Mouse (Mus musculus): ENCODE measurements around the gene Slc16a13. TPM values are rescaled to one million over a fixed set of nuclear protein-coding genes. Genes with fewer than 3 reads are reported as not detected.
"Not testable (repeated sequence)": the region's sequence is repeated elsewhere in the genome, so short reads cannot be mapped to it uniquely, and the experiment has no call there.

Slc16a13 gene
- polyA plus RNA-seq, 1 experiment from 2014 or later, result 1.9 TPM

DNA sequence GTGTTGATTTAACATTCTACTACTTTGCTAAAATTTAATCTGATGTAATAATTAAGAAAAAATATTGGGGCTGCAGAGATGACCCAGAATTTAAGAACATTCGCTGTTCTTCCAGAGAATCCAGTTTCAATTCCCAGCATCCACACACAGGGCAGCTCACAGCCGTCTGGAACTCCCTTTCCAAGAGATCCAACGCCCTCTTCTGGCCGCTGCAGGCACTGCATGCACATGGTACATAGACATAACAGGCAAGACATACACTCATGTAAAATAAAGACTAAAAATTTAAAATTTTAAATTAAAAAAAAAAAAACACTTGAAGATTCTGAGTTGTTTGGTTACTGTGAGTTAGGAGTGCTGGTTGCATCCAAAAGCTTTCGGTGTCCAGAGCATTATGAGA is 48.6 kb downstream of the Slc16a13 start:
- WGBS (ENCODE audit: insufficient replicate concordance), result 50% methylated on average over 5 of the region's 5 CpGs
- peak; percentile 37 for TF ChIP-seq CTCF (IDR thresholded peaks at IDR 0.05; ENCODE audit: low read depth)
- TF ChIP-seq EP300 (IDR thresholded peaks at IDR 0.05; ENCODE audit: low read depth), result no peak
- H3K36me3 ChIP-seq (replicated peaks; ENCODE audit: insufficient read depth, low read length), result no peaks in the 10 kb centered on the region

DNA sequence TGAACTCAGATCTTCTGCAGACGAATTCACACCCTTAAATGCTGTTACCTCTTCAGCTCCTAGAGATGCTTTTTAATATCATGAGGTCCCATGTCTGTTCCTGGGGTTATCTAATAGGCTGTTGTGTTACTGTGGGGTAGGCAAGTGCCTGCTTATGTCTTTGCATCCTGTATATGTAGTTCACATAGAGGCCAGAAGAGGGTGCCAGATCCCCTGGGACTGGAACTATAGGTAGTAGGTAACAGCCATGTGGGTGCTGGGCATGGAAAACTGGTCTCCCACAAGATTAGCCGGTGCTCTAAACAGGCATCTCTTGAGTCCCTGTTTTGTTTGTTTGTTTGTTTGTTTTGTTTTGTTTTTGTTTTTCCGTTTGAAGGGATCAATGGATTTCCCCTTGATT is 49.0 kb downstream of the Slc16a13 start:
- no peak overlapping the region for H3K27ac ChIP-seq (ENCODE audit: low read depth)
- H3K36me3 ChIP-seq (replicated peaks; ENCODE audit: insufficient read depth, low read length), result no peaks in the 10 kb centered on the region
- ATAC-seq (no peak), DNase-seq (peak; percentile 37)
- TF ChIP-seq CTCF (IDR thresholded peaks at IDR 0.05; ENCODE audit: low read depth), result peak; percentile 74
- TF ChIP-seq EP300 (IDR thresholded peaks at IDR 0.05; ENCODE audit: low read depth), result no peak
- H3K27me3 ChIP-seq (ENCODE audit: insufficient read depth, low read length), result no peaks in the 10 kb centered on the region
- H3K9ac ChIP-seq (replicated peaks), result no peak overlapping the region
- no peak overlapping the region for H3K4me2 ChIP-seq (ENCODE audit: low read depth, low read length)
- 50% methylated on average over 3 of the region's 3 CpGs for WGBS (ENCODE audit: insufficient replicate concordance)
- H3K9me3 ChIP-seq (ENCODE audit: low read length), result no peaks in the 10 kb centered on the region
- no peak overlapping the region for H3K4me3 ChIP-seq (ENCODE audit: low read depth, low read length)
- no peaks in the 10 kb centered on the region for H3K4me1 ChIP-seq (ENCODE audit: insufficient read depth)

More for the DNA sequence above, 48.6 kb downstream of the Slc16a13 start:
- Histone ChIP-seq H3K27ac (ENCODE audit: low read depth) (no peak overlapping the region), H3K4me1 (ENCODE audit: insufficient read depth) (no peaks in the 10 kb centered on the region), H3K4me3 (ENCODE audit: low read depth, low read length) (no peak overlapping the region), H3K27me3 (ENCODE audit: insufficient read depth, low read length) (no peaks in the 10 kb centered on the region), H3K4me2 (ENCODE audit: low read depth, low read length) (no peak overlapping the region), H3K9me3 (ENCODE audit: low read length) (no peaks in the 10 kb centered on the region), H3K9ac (replicated peaks) (no peak overlapping the region)
- no peak for DNase-seq
- ATAC-seq, result no peak

DNA sequence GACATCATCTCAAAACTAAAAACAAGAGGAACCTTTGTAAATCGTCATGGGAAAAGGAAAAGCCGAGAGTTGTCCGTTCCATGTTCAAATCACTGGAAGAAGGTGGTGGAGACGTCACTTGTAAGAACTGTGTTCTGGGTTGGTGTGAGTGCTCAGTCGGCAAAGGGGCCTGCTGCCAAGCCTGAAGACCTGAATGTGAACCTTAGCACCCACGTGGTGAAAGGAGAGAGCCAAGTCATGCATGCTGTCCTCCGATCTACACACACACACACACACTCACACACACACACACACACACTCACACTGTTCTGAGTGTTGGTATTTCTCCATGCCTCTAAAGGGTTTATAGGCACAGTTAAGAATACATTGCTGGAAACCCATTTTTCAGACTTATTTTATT is 49.7 kb downstream of the Slc16a13 start:
- TF ChIP-seq CTCF (IDR thresholded peaks at IDR 0.05; ENCODE audit: low read depth), result no peak
- no peak for TF ChIP-seq EP300 (IDR thresholded peaks at IDR 0.05; ENCODE audit: low read depth)
- no peaks in the 10 kb centered on the region for H3K9me3 ChIP-seq (ENCODE audit: low read length)

DNA sequence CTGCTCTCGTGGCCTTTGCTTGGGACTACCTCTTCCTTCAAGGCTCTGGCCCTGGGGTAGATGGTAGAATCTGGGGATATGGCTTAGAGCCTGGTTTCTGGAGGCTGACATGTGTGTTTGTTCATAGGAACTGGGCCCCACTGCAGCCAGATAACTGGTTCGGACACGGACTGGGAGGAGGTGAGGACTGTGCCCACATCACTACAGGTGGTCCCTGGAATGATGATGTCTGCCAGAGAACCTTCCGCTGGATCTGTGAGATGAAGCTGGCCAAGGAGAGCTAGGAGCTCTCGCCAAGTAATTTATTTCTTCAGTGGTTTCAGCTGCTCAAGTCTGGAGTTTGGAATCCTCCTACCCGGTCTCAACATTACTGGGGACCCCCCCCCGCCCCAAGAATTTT is 50.6 kb downstream of the Slc16a13 start:
- DNase-seq, result no peak
- Histone ChIP-seq H3K27ac (ENCODE audit: low read depth) (no peak overlapping the region), H3K9ac (replicated peaks) (no peak overlapping the region), H3K27me3 (ENCODE audit: insufficient read depth, low read length) (no peaks in the 10 kb centered on the region), H3K4me3 (ENCODE audit: low read depth, low read length) (no peak overlapping the region), H3K9me3 (ENCODE audit: low read length) (no peaks in the 10 kb centered on the region), H3K4me2 (ENCODE audit: low read depth, low read length) (no peak overlapping the region), H3K4me1 (ENCODE audit: insufficient read depth) (no peaks in the 10 kb centered on the region), H3K36me3 (replicated peaks; ENCODE audit: insufficient read depth, low read length) (no peaks in the 10 kb centered on the region)
- 80% methylated on average over 7 of the region's 7 CpGs for WGBS (ENCODE audit: insufficient replicate concordance)
- no peak for ATAC-seq
- TF ChIP-seq EP300 (IDR thresholded peaks at IDR 0.05; ENCODE audit: low read depth) (no peak), CTCF (IDR thresholded peaks at IDR 0.05; ENCODE audit: low read depth) (no peak)

More for the DNA sequence above, 49.7 kb downstream of the Slc16a13 start:
- Histone ChIP-seq H3K4me2 (ENCODE audit: low read depth, low read length) (no peak overlapping the region), H3K36me3 (replicated peaks; ENCODE audit: insufficient read depth, low read length) (no peaks in the 10 kb centered on the region), H3K9ac (replicated peaks) (no peak overlapping the region), H3K4me1 (ENCODE audit: insufficient read depth) (no peaks in the 10 kb centered on the region), H3K4me3 (ENCODE audit: low read depth, low read length) (no peak overlapping the region), H3K27ac (ENCODE audit: low read depth) (no peak overlapping the region), H3K27me3 (ENCODE audit: insufficient read depth, low read length) (no peaks in the 10 kb centered on the region)
- WGBS (ENCODE audit: insufficient replicate concordance), result 71% methylated on average over 7 of the region's 7 CpGs
- DNase-seq, result no peak
- ATAC-seq, result no peak

DNA sequence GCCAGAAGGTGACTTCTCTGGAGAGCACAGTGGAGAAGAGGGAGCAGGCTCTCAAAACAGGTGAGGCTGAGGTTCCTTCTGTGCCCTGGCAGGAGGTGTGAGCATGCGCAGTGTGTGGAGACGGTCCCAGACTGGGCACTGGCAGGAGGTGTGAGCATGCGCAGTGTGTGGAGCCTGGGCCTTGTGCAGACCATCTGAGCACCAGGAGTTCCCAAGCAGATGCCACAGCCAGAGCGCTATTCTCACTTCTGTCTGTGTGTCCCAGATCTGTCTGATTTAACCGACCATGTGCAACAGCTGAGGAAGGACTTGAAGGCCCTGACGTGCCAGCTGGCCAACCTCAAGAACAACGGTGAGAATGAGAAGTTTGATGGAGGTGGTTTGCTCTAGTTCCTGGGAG is 51.4 kb downstream of the Slc16a13 start:
- not testable (repeated sequence) for DNase-seq; H3K9me3 ChIP-seq (ENCODE audit: low read length); H3K36me3 ChIP-seq (replicated peaks; ENCODE audit: insufficient read depth, low read length); H3K27ac ChIP-seq (ENCODE audit: low read depth); H3K9ac ChIP-seq (replicated peaks); H3K4me3 ChIP-seq (ENCODE audit: low read depth, low read length); H3K4me1 ChIP-seq (ENCODE audit: insufficient read depth); ATAC-seq; H3K27me3 ChIP-seq (ENCODE audit: insufficient read depth, low read length); H3K4me2 ChIP-seq (ENCODE audit: low read depth, low read length)
- WGBS (ENCODE audit: insufficient replicate concordance), result 79% methylated on average over 7 of the region's 7 CpGs

DNA sequence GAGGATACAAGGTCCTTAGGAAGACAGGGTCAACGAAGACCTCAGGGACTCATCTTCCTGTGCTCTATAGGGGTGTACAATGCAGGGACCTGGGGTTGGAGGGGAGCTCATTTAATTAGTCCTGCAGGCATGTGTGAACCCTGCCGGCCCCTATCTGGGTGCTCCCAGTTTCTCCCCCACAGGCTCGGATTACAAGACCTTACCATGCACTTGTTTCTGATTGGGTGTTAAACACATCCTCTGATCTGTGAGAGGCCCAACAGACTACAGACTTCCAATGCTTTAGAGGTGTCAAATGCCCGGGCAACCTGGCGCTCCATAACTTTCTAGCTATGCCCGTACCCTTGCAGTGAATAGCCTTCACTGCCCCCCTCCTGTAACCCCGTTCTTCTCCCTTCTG is 52.7 kb downstream of the Slc16a13 start:
- H3K4me2 ChIP-seq (ENCODE audit: low read depth, low read length), result no peak overlapping the region
- 64% methylated on average over 7 of the region's 7 CpGs for WGBS (ENCODE audit: insufficient replicate concordance)
- ATAC-seq, result no peak

More for the DNA sequence above, 52.7 kb downstream of the Slc16a13 start:
- H3K27me3 ChIP-seq (ENCODE audit: insufficient read depth, low read length), result no peaks in the 10 kb centered on the region
- no peak overlapping the region for H3K4me3 ChIP-seq (ENCODE audit: low read depth, low read length)
- no peaks in the 10 kb centered on the region for H3K36me3 ChIP-seq (replicated peaks; ENCODE audit: insufficient read depth, low read length)
- no peak overlapping the region for H3K27ac ChIP-seq (ENCODE audit: low read depth)
- H3K9ac ChIP-seq (replicated peaks), result no peak overlapping the region
- H3K4me1 ChIP-seq (ENCODE audit: insufficient read depth), result no peaks in the 10 kb centered on the region
- DNase-seq, result no peak
- TF ChIP-seq CTCF (IDR thresholded peaks at IDR 0.05; ENCODE audit: low read depth) (no peak), EP300 (IDR thresholded peaks at IDR 0.05; ENCODE audit: low read depth) (no peak)
- H3K9me3 ChIP-seq (ENCODE audit: low read length), result no peaks in the 10 kb centered on the region

MicroRNAs within 50 kb of the gene (microRNA counts, 519-probe panel; counts per million panel counts)
- microRNA mmu-miR-195, result not detected
- not detected for microRNA mmu-miR-497

Small RNA genes within 50 kb of the gene (microRNA-seq; reads per million reads assigned to microRNA genes)
- 412 reads per million, percentile 61 among the genes with 10 or more reads in this experiment for gene Mir195a
- gene Mir497, result not detected
- gene Mir497b, result not detected

Other genes with a start within 250 kb of the Slc16a13 start
- gene Ctdnep1, start 239.9 kb downstream of the Slc16a13 start, polyA plus RNA-seq (2015; fragmentation: Nextera tagmentation; extraction: Ambion mirVana), result 8.4 and 9.7 TPM in 2 replicates
- 40.6 and 42.9 TPM in 2 replicates for gene Elp5, start 238.5 kb downstream of the Slc16a13 start, polyA plus RNA-seq (2015; fragmentation: Nextera tagmentation; extraction: Ambion mirVana)
- 305 and 324 TPM in 2 replicates for gene Gabarap, start 229.9 kb downstream of the Slc16a13 start, polyA plus RNA-seq (2015; fragmentation: Nextera tagmentation; extraction: Ambion mirVana)
- 19.5 and 25.5 TPM in 2 replicates for gene Phf23, start 225.3 kb downstream of the Slc16a13 start, polyA plus RNA-seq (2015; fragmentation: Nextera tagmentation; extraction: Ambion mirVana)
- 2.7 and 3.4 TPM in 2 replicates for gene Dvl2, start 220.5 kb downstream of the Slc16a13 start, polyA plus RNA-seq (2015; fragmentation: Nextera tagmentation; extraction: Ambion mirVana)
- 345 and 367 TPM in 2 replicates for gene Acadvl, start 205.7 kb downstream of the Slc16a13 start, polyA plus RNA-seq (2015; fragmentation: Nextera tagmentation; extraction: Ambion mirVana)
- 0.58 and 0.61 TPM in 2 replicates for gene Dlg4, start 204.1 kb downstream of the Slc16a13 start, polyA plus RNA-seq (2015; fragmentation: Nextera tagmentation; extraction: Ambion mirVana)
- gene Asgr1, start 167.0 kb downstream of the Slc16a13 start, polyA plus RNA-seq (2015; fragmentation: Nextera tagmentation; extraction: Ambion mirVana), result 458 and 462 TPM in 2 replicates
- 48.3 and 53.3 TPM in 2 replicates for gene Asgr2, start 128.4 kb downstream of the Slc16a13 start, polyA plus RNA-seq (2015; fragmentation: Nextera tagmentation; extraction: Ambion mirVana)
- gene Mgl2, start 90.7 kb downstream of the Slc16a13 start, polyA plus RNA-seq (2015; fragmentation: Nextera tagmentation; extraction: Ambion mirVana), result 1.5 TPM in 2 replicates
- 0.46 and 0.81 TPM in 2 replicates for gene Clec10a, start 64.9 kb downstream of the Slc16a13 start, polyA plus RNA-seq (2015; fragmentation: Nextera tagmentation; extraction: Ambion mirVana)
- 1.4 and 1.8 TPM in 2 replicates for gene Slc16a11, start 8.3 kb downstream of the Slc16a13 start, polyA plus RNA-seq (2015; fragmentation: Nextera tagmentation; extraction: Ambion mirVana)
- gene Bcl6b, start 8.7 kb upstream of the Slc16a13 start, polyA plus RNA-seq (2015; fragmentation: Nextera tagmentation; extraction: Ambion mirVana), result 1.4 and 1.8 TPM in 2 replicates
- 48.9 and 55.2 TPM in 2 replicates for gene 0610010K14Rik, start 16.9 kb upstream of the Slc16a13 start, polyA plus RNA-seq (2015; fragmentation: Nextera tagmentation; extraction: Ambion mirVana)
- 5.4 and 5.8 TPM in 2 replicates for gene Gm21988, start 18.8 kb upstream of the Slc16a13 start, polyA plus RNA-seq (2015; fragmentation: Nextera tagmentation; extraction: Ambion mirVana)
- 241 TPM in 2 replicates for gene Rnasek, start 18.8 kb upstream of the Slc16a13 start, polyA plus RNA-seq (2015; fragmentation: Nextera tagmentation; extraction: Ambion mirVana)
- gene Alox12, start 34.3 kb upstream of the Slc16a13 start, polyA plus RNA-seq (2015; fragmentation: Nextera tagmentation; extraction: Ambion mirVana), result 17.8 and 20.0 TPM in 2 replicates
- 0.08 TPM in 1 of 2 replicates, not detected in the other for gene Alox12e, start 101.6 kb upstream of the Slc16a13 start, polyA plus RNA-seq (2015; fragmentation: Nextera tagmentation; extraction: Ambion mirVana)
- 0.49 and 0.56 TPM in 2 replicates for gene Alox15, start 131.0 kb upstream of the Slc16a13 start, polyA plus RNA-seq (2015; fragmentation: Nextera tagmentation; extraction: Ambion mirVana)
- gene Pelp1, start 189.0 kb upstream of the Slc16a13 start, polyA plus RNA-seq (2015; fragmentation: Nextera tagmentation; extraction: Ambion mirVana), result 6.1 and 6.4 TPM in 2 replicates
- 20.0 and 21.8 TPM in 2 replicates for gene Arrb2, start 211.6 kb upstream of the Slc16a13 start, polyA plus RNA-seq (2015; fragmentation: Nextera tagmentation; extraction: Ambion mirVana)
- gene Med11, start 230.9 kb upstream of the Slc16a13 start, polyA plus RNA-seq (2015; fragmentation: Nextera tagmentation; extraction: Ambion mirVana), result 14.3 and 15.1 TPM in 2 replicates
- 0.59 and 0.70 TPM in 2 replicates for gene Zmynd15, start 238.4 kb upstream of the Slc16a13 start, polyA plus RNA-seq (2015; fragmentation: Nextera tagmentation; extraction: Ambion mirVana)
- 9.2 and 9.4 TPM in 2 replicates for gene Cxcl16, start 238.9 kb upstream of the Slc16a13 start, polyA plus RNA-seq (2015; fragmentation: Nextera tagmentation; extraction: Ambion mirVana)

All from liver, postnatal 0 days (tissue).